31 mouse cellular contexts compared by ENCODE assay signal in genomic region chr9:32565309-32565708, GRCm38 (mm10). TPM values are rescaled to one million over a fixed set of nuclear protein-coding genes. Genes with fewer than 3 reads are reported as not detected.
DNase-seq lines count a peak whose midpoint lies in the region; ATAC-seq and TF ChIP-seq lines count a peak whose summit lies in the region.
"Had no signal": no experiment of that assay in that cellular context is flagged by ENCODE, and none has a peak within 500 bp of the region (broad histone marks: within the 10 kb centered on the region; RNA-seq: fewer than 3 reads in every experiment).

No protein-coding gene starts in this region.

- H3K9me3 ChIP-seq in embryonic facial prominence, embryonic 14.5 days (ENCODE audit: control insufficient read depth, low read length), result no peaks in the 10 kb centered on the region
- H3K9me3 ChIP-seq in embryonic facial prominence, embryonic 10.5 days, result no peaks in the 10 kb centered on the region
- no peaks in the 10 kb centered on the region for H3K9me3 ChIP-seq in heart, postnatal 0 days (replicated peaks; ENCODE audit: control insufficient read depth, low read length)
- no peaks in the 10 kb centered on the region for H3K9me3 ChIP-seq in lung, embryonic 14.5 days (ENCODE audit: low read depth, low read length)
- no peaks in the 10 kb centered on the region for H3K9me3 ChIP-seq in limb, embryonic 13.5 days
- H3K9me3 ChIP-seq: forebrain, embryonic 13.5 days; hindbrain, embryonic 10.5 days; midbrain, embryonic 13.5 days; neural tube, embryonic 13.5 days had no signal

- H3K4me2 ChIP-seq in embryonic facial prominence, embryonic 14.5 days (ENCODE audit: low read depth, low read length), result no peak overlapping the region
- H3K4me2 ChIP-seq in heart, postnatal 0 days (ENCODE audit: low read depth, low read length), result no peak overlapping the region
- no peak overlapping the region for H3K4me2 ChIP-seq in lung, embryonic 14.5 days
- peak overlapping the region; percentile 9; the same call in 1 of the 2 replicates for H3K4me2 ChIP-seq in limb, embryonic 13.5 days (replicated peaks)
- H3K4me2 ChIP-seq: forebrain, embryonic 13.5 days; liver, embryonic 11.5 days; midbrain, embryonic 13.5 days; neural tube, embryonic 13.5 days had no signal

- no peaks in the 10 kb centered on the region for H3K27me3 ChIP-seq in embryonic facial prominence, embryonic 14.5 days (replicated peaks; ENCODE audit: control insufficient read depth, insufficient read depth, low read length)
- 0 out of 2 replicates have a peak, but pooled peaks cover 16% of the 10 kb centered on the region for H3K27me3 ChIP-seq in embryonic facial prominence, embryonic 10.5 days (replicated peaks; ENCODE audit: low read depth, poor library complexity, severe bottlenecking)
- H3K27me3 ChIP-seq in heart, postnatal 0 days (ENCODE audit: control insufficient read depth, insufficient read depth, low read length), result no peaks in the 10 kb centered on the region
- H3K27me3 ChIP-seq in lung, embryonic 14.5 days (ENCODE audit: insufficient read depth, low read length), result no peaks in the 10 kb centered on the region; the same call in 1 of the 2 replicates
- H3K27me3 ChIP-seq in limb, embryonic 13.5 days, result peaks cover 12% of the 10 kb centered on the region; the same call in 1 of the 2 replicates
- H3K27me3 ChIP-seq: CH12.LX; midbrain, embryonic 13.5 days had no signal

- peaks cover 23% of the 10 kb centered on the region for H3K4me1 ChIP-seq in embryonic facial prominence, embryonic 14.5 days (ENCODE audit: control insufficient read depth, insufficient read depth, low read length)
- H3K4me1 ChIP-seq in embryonic facial prominence, embryonic 10.5 days, result peaks cover 62% of the 10 kb centered on the region
- H3K4me1 ChIP-seq in heart, postnatal 0 days (ENCODE audit: control insufficient read depth, insufficient read depth), result peaks cover 11% of the 10 kb centered on the region; the same call in 1 of the 2 replicates
- peaks cover 28% of the 10 kb centered on the region for H3K4me1 ChIP-seq in lung, embryonic 14.5 days (ENCODE audit: insufficient read depth)
- peaks cover 69% of the 10 kb centered on the region for H3K4me1 ChIP-seq in limb, embryonic 13.5 days
- H3K4me1 ChIP-seq: forebrain, embryonic 13.5 days; midbrain, embryonic 13.5 days; neural tube, embryonic 13.5 days had no signal

- no peak overlapping the region for H3K4me3 ChIP-seq in embryonic facial prominence, embryonic 14.5 days (ENCODE audit: low read depth, low read length)
- no peak overlapping the region for H3K4me3 ChIP-seq in embryonic facial prominence, embryonic 10.5 days
- no peak overlapping the region for H3K4me3 ChIP-seq in heart, postnatal 0 days (ENCODE audit: low read depth, low read length)
- no peak overlapping the region for H3K4me3 ChIP-seq in lung, embryonic 14.5 days (ENCODE audit: low read depth, low read length)
- H3K4me3 ChIP-seq in limb, embryonic 13.5 days, result no peak overlapping the region
- H3K4me3 ChIP-seq: forebrain, embryonic 13.5 days; hindbrain, embryonic 10.5 days; midbrain, embryonic 13.5 days; neural tube, embryonic 13.5 days had no signal

- DNase-seq in embryonic facial prominence, embryonic 14.5 days (ENCODE audit: low spot score), result peak; percentile 58
- DNase-seq in embryonic facial prominence, embryonic 10.5 days (ENCODE audit: low spot score), result no peak
- no peak for DNase-seq in heart, postnatal 0 days (ENCODE audit: low spot score)
- no peak for DNase-seq in heart, adult 9 months (ENCODE audit: low spot score in 2 of 2)
- DNase-seq in lung, embryonic 14.5 days, result peak; percentile 53
- DNase-seq in lung, postnatal 36 days, result no peak
- DNase-seq in yolk sac, embryonic 10.5 days (ENCODE audit: low spot score), result no peak
- DNase-seq: adrenal gland, adult 2 months; adrenal gland, postnatal 36 days; cerebellum, adult 18-20 months; cerebellum, postnatal 10 days; gastrocnemius, postnatal 14 days; heart, postnatal 10 days; kidney, adult 8-10 months; layer of hippocampus, postnatal 36 days; left cerebral cortex, postnatal 4 days; right cerebral cortex, postnatal 4 days; thymus, adult 18-20 months; thymus, postnatal 25 days had no signal

- H3K36me3 ChIP-seq in embryonic facial prominence, embryonic 14.5 days (ENCODE audit: control insufficient read depth, insufficient read depth, low read length), result no peaks in the 10 kb centered on the region
- H3K36me3 ChIP-seq in embryonic facial prominence, embryonic 10.5 days (replicated peaks), result no peaks in the 10 kb centered on the region
- no peaks in the 10 kb centered on the region for H3K36me3 ChIP-seq in heart, postnatal 0 days (replicated peaks; ENCODE audit: control insufficient read depth, insufficient read depth, low read length)
- no peaks in the 10 kb centered on the region for H3K36me3 ChIP-seq in lung, embryonic 14.5 days (ENCODE audit: insufficient read depth)
- no peaks in the 10 kb centered on the region for H3K36me3 ChIP-seq in limb, embryonic 13.5 days
- H3K36me3 ChIP-seq: hindbrain, embryonic 10.5 days; midbrain, embryonic 13.5 days; neural tube, embryonic 13.5 days had no signal

- H3K9ac ChIP-seq in embryonic facial prominence, embryonic 14.5 days (ENCODE audit: low read depth, low read length), result no peak overlapping the region
- H3K9ac ChIP-seq in heart, postnatal 0 days (replicated peaks; ENCODE audit: low read depth, low read length), result no peak overlapping the region
- H3K9ac ChIP-seq in lung, embryonic 14.5 days, result no peak overlapping the region
- H3K9ac ChIP-seq in limb, embryonic 13.5 days, result no peak overlapping the region
- H3K9ac ChIP-seq: forebrain, embryonic 13.5 days; midbrain, embryonic 13.5 days; neural tube, embryonic 13.5 days had no signal

- WGBS in embryonic facial prominence, embryonic 14.5 days, result 37% methylated on average over 3 of the region's 3 CpGs
- WGBS in embryonic facial prominence, embryonic 10.5 days, result 71% methylated on average over 3 of the region's 3 CpGs
- WGBS in heart, postnatal 0 days, result 52% methylated on average over 3 of the region's 3 CpGs
- WGBS in lung, embryonic 14.5 days, result 42% methylated on average over 3 of the region's 3 CpGs
- WGBS in limb, embryonic 13.5 days, result 48% methylated on average over 3 of the region's 3 CpGs

- H3K27ac ChIP-seq in embryonic facial prominence, embryonic 14.5 days (replicated peaks; ENCODE audit: low read depth, low read length), result no peak overlapping the region
- H3K27ac ChIP-seq in embryonic facial prominence, embryonic 10.5 days (replicated peaks), result no peak overlapping the region
- H3K27ac ChIP-seq in heart, postnatal 0 days (ENCODE audit: low read depth), result peak overlapping the region; percentile 18
- H3K27ac ChIP-seq in lung, embryonic 14.5 days (ENCODE audit: low read depth), result 0 out of 2 replicates have a peak overlapping the region, but pooled peaks have one; percentile 26
- peak overlapping the region; percentile 28; the same call in 1 of the 2 replicates for H3K27ac ChIP-seq in limb, embryonic 13.5 days
- H3K27ac ChIP-seq: forebrain, embryonic 13.5 days; macrophage; midbrain, embryonic 13.5 days; neural tube, embryonic 13.5 days; stomach, postnatal 0 days had no signal

- TF ChIP-seq EP300 in heart, postnatal 0 days (IDR thresholded peaks at IDR 0.05; ENCODE audit: low read depth), result no peak

- no peak for TF ChIP-seq CTCF in heart, postnatal 0 days (IDR thresholded peaks at IDR 0.05; ENCODE audit: low read depth)
- no peak for TF ChIP-seq CTCF in lung, embryonic 14.5 days (IDR thresholded peaks at IDR 0.05; ENCODE audit: low read depth)

- ATAC-seq in embryonic facial prominence, embryonic 14.5 days (ENCODE audit: low read depth), result no peak
- no peak for ATAC-seq in heart, postnatal 0 days (ENCODE audit: insufficient read depth, low read depth)
- ATAC-seq in lung, embryonic 14.5 days (ENCODE audit: insufficient read depth), result no peak
- no peak for ATAC-seq in limb, embryonic 13.5 days (ENCODE audit: low FRiP score, low read depth)
- ATAC-seq: activated CD4-positive, CD25-positive, alpha-beta regulatory T cell, adult 4 months; forebrain, embryonic 13.5 days; hindbrain, embryonic 16.5 days; midbrain, embryonic 13.5 days had no signal

RNA-seq across cellular contexts. Expression of gene Fli1, which starts 22.6 kb away (rescaled TPM):
- polyA plus RNA-seq in embryonic facial prominence, embryonic 14.5 days (2014; fragmentation: Nextera tagmentation; extraction: Ambion mirVana), result 18.8 and 22.9 TPM in 2 replicates
- 54.8 and 56.7 TPM in 2 replicates for polyA plus RNA-seq in embryonic facial prominence, embryonic 10.5 days (2016; fragmentation: Nextera tagmentation; extraction: Ambion mirVana)
- total RNA-seq in heart, postnatal 0 days (2014; rRNA removed; ENCODE audit: low replicate concordance), result 25.9 and 29.5 TPM in 2 replicates
- polyA plus RNA-seq in heart, postnatal 0 days (2015; fragmentation: Nextera tagmentation; extraction: Ambion mirVana), result 19.0 and 19.2 TPM in 2 replicates
- 35.7 and 37.8 TPM in 2 replicates for polyA plus RNA-seq in lung, embryonic 14.5 days (2014; fragmentation: Nextera tagmentation; extraction: Ambion mirVana)
- polyA plus RNA-seq in limb, embryonic 13.5 days (2015; fragmentation: Nextera tagmentation; extraction: Ambion mirVana), result 34.3 and 37.9 TPM in 2 replicates
- polyA plus RNA-seq: C2C12 had no signal

Comparison
In these comparisons a context has a peak if more than half of its experiments do, and no peak if none do; other contexts are left out.
1. DNase-seq: peak in embryonic facial prominence, embryonic 14.5 days (single experiment) and lung, embryonic 14.5 days (single experiment); none in embryonic facial prominence, embryonic 10.5 days (single experiment), heart, postnatal 0 days (single experiment), heart, adult 9 months (0 of 2), lung, postnatal 36 days (single experiment) and yolk sac, embryonic 10.5 days (single experiment).
2. H3K27ac ChIP-seq: peak in heart, postnatal 0 days (single experiment), lung, embryonic 14.5 days (single experiment) and limb, embryonic 13.5 days (single experiment); none in embryonic facial prominence, embryonic 14.5 days (single experiment) and embryonic facial prominence, embryonic 10.5 days (single experiment).